Mouse (Mus musculus): ENCODE data around the gene Fsip1. TPM values are rescaled to one million over a fixed set of nuclear protein-coding genes. Genes with fewer than 3 reads are reported as not detected.

Fsip1 gene
- polyA plus RNA-seq, 1 experiment from 2014 or later: 2.3 TPM

DNA sequence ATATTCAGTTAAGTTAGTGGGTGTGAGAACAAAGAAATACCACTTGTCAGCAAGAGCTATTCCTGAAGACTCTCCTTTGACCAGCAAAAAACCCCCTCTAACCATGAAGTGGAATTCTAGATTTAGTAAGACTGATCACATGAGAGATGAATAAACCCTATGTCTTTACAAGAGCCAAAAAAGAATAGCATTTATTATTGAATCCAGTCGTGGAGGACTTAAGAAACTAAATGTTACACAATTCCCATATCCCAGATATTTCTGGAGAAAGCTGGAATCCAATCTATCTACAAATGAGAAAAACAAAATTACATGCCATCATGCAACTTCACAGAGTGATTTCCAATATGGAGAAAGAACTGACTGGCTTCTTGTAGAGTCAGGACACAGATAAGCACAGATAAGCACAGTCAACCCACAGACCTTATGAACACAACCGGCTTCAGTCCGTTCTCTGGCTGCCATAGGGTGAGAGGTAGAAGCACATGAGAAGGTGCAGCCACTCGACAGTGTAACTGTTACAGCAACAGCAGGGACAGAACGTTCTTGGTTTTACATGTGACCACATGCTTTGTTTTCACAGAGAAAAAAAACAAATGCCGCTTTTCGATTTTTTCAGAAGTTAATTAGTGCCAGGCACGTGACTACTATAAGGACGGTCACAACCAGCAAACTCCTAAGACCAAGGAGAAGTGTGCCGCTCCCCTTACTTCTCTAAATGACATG lies 31.3 kb downstream of the Fsip1 start:
- peak; percentile 87 for ATAC-seq
- Histone ChIP-seq H3K27ac (ENCODE audit: low read length) (peak overlapping the region; percentile 2; the same call in 1 of the 2 replicates), H3K9ac (replicated peaks; ENCODE audit: low read depth) (no peak overlapping the region), H3K36me3 (ENCODE audit: insufficient read depth, low read length) (no peaks in the 10 kb centered on the region), H3K9me3 (ENCODE audit: low read length) (no peaks in the 10 kb centered on the region), H3K27me3 (replicated peaks; ENCODE audit: insufficient read depth, low read length) (no peaks in the 10 kb centered on the region), H3K4me1 (ENCODE audit: insufficient read depth, low read depth, low read length) (no peaks in the 10 kb centered on the region), H3K4me3 (ENCODE audit: low read depth, low read length) (no peak overlapping the region), H3K4me2 (replicated peaks; ENCODE audit: low read depth, low read length) (no peak overlapping the region)
- DNase-seq (ENCODE audit: low spot score): peak; percentile 68
- WGBS: 61% methylated on average over 10 of the region's 10 CpGs
- peak; percentile 91 for TF ChIP-seq EP300 (IDR thresholded peaks at IDR 0.05)
- no peak for TF ChIP-seq CTCF (IDR thresholded peaks at IDR 0.05)

DNA sequence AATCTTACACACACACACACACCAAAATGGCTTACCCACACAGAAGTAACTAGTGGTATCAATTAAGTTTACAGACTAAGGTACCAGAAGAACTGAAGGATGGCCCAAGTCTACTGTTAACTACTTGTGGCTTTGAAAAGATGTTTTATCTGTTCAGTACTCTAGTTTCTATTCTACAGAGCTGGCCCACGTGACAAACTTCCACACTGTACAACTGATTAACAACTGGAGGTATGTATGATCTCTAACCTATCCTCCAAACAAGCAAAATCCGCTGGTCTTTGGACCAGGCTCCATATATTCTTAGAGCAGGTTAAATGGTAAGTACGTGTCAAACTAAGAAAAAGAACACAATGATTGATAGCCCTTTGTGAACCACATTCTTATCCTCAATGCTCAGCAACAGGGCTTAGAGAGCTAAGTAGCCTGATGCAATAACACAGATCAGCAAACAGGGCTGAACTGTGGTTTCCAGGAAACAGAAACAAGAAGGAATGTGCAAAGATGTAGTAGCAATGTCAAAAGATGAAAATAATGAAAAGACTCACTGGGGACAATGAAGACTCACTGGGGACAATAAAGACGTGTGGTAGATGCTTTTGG lies 38.7 kb downstream of the Fsip1 start:
- H3K4me1 ChIP-seq (ENCODE audit: insufficient read depth, low read depth, low read length): no peaks in the 10 kb centered on the region
- H3K9me3 ChIP-seq (ENCODE audit: low read length): no peaks in the 10 kb centered on the region
- H3K4me3 ChIP-seq (ENCODE audit: low read depth, low read length): no peak overlapping the region
- H3K27ac ChIP-seq (ENCODE audit: low read length): no peak overlapping the region
- ATAC-seq (no peak), DNase-seq (ENCODE audit: low spot score) (peak; percentile 24)
- H3K9ac ChIP-seq (replicated peaks; ENCODE audit: low read depth): no peak overlapping the region
- H3K4me2 ChIP-seq (replicated peaks; ENCODE audit: low read depth, low read length): no peak overlapping the region
- H3K27me3 ChIP-seq (replicated peaks; ENCODE audit: insufficient read depth, low read length): no peaks in the 10 kb centered on the region
- TF ChIP-seq CTCF (IDR thresholded peaks at IDR 0.05) (no peak), EP300 (IDR thresholded peaks at IDR 0.05) (no peak)
- no peaks in the 10 kb centered on the region for H3K36me3 ChIP-seq (ENCODE audit: insufficient read depth, low read length)
- WGBS: 47% methylated on average over 4 of the region's 4 CpGs

DNA sequence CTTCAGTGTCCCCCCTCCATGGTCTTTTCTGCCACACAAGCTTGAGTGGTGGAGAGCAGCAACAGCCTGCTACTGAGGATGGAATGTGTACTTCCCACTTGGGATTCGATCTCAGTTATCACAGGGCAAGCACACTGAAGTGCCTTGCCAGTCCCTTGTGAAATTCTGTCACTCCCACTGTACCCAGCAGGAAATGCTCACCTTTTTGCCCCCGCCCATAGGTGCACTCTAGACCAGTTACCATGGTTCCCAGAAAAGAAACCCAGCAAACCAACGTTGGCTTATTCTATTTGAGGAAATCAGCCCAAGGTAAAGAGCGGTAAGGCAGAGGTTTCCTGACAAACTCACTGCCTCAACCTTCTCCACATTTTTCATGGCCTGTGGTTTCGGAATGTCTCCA lies 47.1 kb downstream of the Fsip1 start:
- no peak overlapping the region for H3K4me2 ChIP-seq (replicated peaks; ENCODE audit: low read depth, low read length)
- peak; percentile 80 for ATAC-seq
- H3K4me1 ChIP-seq (ENCODE audit: insufficient read depth, low read depth, low read length): no peaks in the 10 kb centered on the region
- H3K4me3 ChIP-seq (ENCODE audit: low read depth, low read length): no peak overlapping the region
- no peak for TF ChIP-seq EP300 (IDR thresholded peaks at IDR 0.05)
- TF ChIP-seq CTCF (IDR thresholded peaks at IDR 0.05): no peak
- H3K9me3 ChIP-seq (ENCODE audit: low read length): no peaks in the 10 kb centered on the region
- H3K36me3 ChIP-seq (ENCODE audit: insufficient read depth, low read length): no peaks in the 10 kb centered on the region
- no peak overlapping the region for H3K9ac ChIP-seq (replicated peaks; ENCODE audit: low read depth)
- WGBS: 49% methylated on average over 5 of the region's 5 CpGs
- peak; percentile 62 for DNase-seq (ENCODE audit: low spot score)
- H3K27ac ChIP-seq (ENCODE audit: low read length): no peak overlapping the region
- H3K27me3 ChIP-seq (replicated peaks; ENCODE audit: insufficient read depth, low read length): no peaks in the 10 kb centered on the region

DNA sequence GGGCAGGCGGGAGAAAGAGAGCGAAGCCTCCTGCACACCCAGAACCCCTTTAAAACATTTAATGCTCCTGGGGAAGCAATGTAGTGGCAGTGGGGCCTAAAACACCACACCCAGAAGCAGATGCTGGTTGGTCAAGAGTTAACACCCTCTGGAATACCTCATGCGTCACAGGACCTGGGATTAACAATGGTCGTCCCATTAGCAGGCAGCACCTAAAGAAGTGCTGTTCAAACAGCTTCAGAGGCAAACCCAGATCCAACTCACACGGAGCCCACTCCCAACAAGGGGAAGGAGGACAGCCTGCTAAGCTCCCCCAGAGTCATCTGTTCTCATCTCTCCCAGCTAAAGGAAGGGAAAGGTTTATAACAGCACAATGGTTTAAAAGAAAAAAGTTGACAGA lies 48.1 kb downstream of the Fsip1 start:
- no peaks in the 10 kb centered on the region for H3K9me3 ChIP-seq (ENCODE audit: low read length)
- no peak for TF ChIP-seq CTCF (IDR thresholded peaks at IDR 0.05)
- no peak for TF ChIP-seq EP300 (IDR thresholded peaks at IDR 0.05)
- 51% methylated on average over 5 of the region's 5 CpGs for WGBS
- no peaks in the 10 kb centered on the region for H3K27me3 ChIP-seq (replicated peaks; ENCODE audit: insufficient read depth, low read length)
- no peaks in the 10 kb centered on the region for H3K36me3 ChIP-seq (ENCODE audit: insufficient read depth, low read length)
- no peak for DNase-seq (ENCODE audit: low spot score)
- ATAC-seq: no peak
- H3K4me1 ChIP-seq (ENCODE audit: insufficient read depth, low read depth, low read length): no peaks in the 10 kb centered on the region; the same call in none of the 2 replicates
- no peak overlapping the region for H3K4me3 ChIP-seq (ENCODE audit: low read depth, low read length)
- no peak overlapping the region for H3K9ac ChIP-seq (replicated peaks; ENCODE audit: low read depth)
- no peak overlapping the region for H3K27ac ChIP-seq (ENCODE audit: low read length)
- H3K4me2 ChIP-seq (replicated peaks; ENCODE audit: low read depth, low read length): no peak overlapping the region

DNA sequence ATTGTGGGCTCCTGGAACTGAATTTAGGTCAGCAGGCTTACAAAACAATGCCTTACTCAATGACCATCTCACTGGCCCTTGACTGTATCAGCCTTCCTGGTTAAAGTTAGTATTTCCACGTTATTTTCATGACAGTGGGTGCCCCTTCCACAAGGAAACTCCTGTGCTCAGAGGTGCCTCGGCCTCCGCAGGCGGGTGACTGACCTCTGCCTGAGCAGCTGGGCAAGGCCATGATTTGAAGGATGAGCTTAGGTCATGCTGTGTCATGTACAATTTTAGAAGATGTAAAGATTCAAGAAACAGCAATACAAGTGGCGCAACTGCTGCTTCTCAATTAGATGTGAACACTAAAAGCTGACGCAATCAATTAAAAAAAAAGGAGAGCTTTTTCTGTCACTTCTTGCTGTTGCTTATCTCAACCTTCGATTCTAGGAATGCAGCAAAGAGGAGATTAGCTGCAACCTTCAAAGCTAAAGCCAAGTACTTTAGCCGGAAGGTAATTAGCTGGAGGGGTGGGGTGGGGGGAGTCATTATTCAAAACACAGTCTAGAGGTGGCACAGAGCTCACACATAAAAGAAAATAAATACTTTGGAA lies 50.7 kb downstream of the Fsip1 start:
- no peak overlapping the region for H3K9ac ChIP-seq (replicated peaks; ENCODE audit: low read depth)

DNA sequence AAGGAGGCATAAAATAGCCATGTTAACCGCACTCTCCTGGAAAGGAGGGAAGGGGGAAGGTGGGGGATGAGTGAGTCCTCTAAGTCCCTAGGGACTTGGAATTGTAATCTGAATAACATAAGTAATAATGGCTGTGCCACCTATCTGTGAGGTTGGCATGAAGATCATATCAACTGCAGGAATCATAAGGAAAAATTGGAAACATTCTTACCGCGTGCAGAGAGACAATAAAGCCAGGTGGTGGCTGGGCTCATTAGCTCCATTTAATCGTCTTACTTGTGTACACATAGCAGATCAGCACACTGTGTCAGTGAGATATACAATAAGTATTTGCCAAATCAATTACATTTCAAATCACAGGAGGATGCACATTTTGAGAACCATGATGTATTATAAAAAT lies 52.1 kb downstream of the Fsip1 start:
- TF ChIP-seq EP300 (IDR thresholded peaks at IDR 0.05): no peak
- no peak for TF ChIP-seq CTCF (IDR thresholded peaks at IDR 0.05)
- DNase-seq (ENCODE audit: low spot score) (no peak), ATAC-seq (no peak)
- Histone ChIP-seq H3K27me3 (replicated peaks; ENCODE audit: insufficient read depth, low read length) (no peaks in the 10 kb centered on the region), H3K36me3 (ENCODE audit: insufficient read depth, low read length) (no peaks in the 10 kb centered on the region), H3K27ac (ENCODE audit: low read length) (no peak overlapping the region), H3K4me3 (ENCODE audit: low read depth, low read length) (no peak overlapping the region), H3K4me2 (replicated peaks; ENCODE audit: low read depth, low read length) (no peak overlapping the region), H3K9me3 (ENCODE audit: low read length) (no peaks in the 10 kb centered on the region), H3K4me1 (ENCODE audit: insufficient read depth, low read depth, low read length) (no peaks in the 10 kb centered on the region; the same call in none of the 2 replicates), H3K9ac (replicated peaks; ENCODE audit: low read depth) (no peak overlapping the region)
- 71% methylated on average over 4 of the region's 4 CpGs for WGBS

More for the DNA sequence above, 50.7 kb downstream of the Fsip1 start:
- Histone ChIP-seq H3K27me3 (replicated peaks; ENCODE audit: insufficient read depth, low read length) (no peaks in the 10 kb centered on the region), H3K36me3 (ENCODE audit: insufficient read depth, low read length) (no peaks in the 10 kb centered on the region), H3K9me3 (ENCODE audit: low read length) (no peaks in the 10 kb centered on the region), H3K4me2 (replicated peaks; ENCODE audit: low read depth, low read length) (no peak overlapping the region), H3K4me3 (ENCODE audit: low read depth, low read length) (no peak overlapping the region), H3K27ac (ENCODE audit: low read length) (0 out of 2 replicates have a peak overlapping the region, but pooled peaks have one; percentile 27), H3K4me1 (ENCODE audit: insufficient read depth, low read depth, low read length) (no peaks in the 10 kb centered on the region; the same call in none of the 2 replicates)
- ATAC-seq (peak; percentile 46), DNase-seq (ENCODE audit: low spot score) (peak; percentile 70)
- TF ChIP-seq CTCF (IDR thresholded peaks at IDR 0.05) (no peak), EP300 (IDR thresholded peaks at IDR 0.05) (peak; percentile 58; the same call in 1 of the 2 replicates)
- WGBS: 23% methylated on average over 8 of the region's 8 CpGs
